Mouse (Mus musculus) adrenal gland, postnatal 10 days (tissue): ENCODE results near the gene Grtp1. TPM values are rescaled to one million over a fixed set of nuclear protein-coding genes. Genes with fewer than 3 reads are reported as not detected.

ENCODE experiments used
- microRNA-seq: library from miRNA; unstranded; fragments of <30 nt; microRNA quantifications from one replicate; pipeline ENCODE4 v1.2.0, GENCODE M21; 2021
- total RNA-seq, 2 experiments: library from RNA; stranded (reverse); gene quantifications; 2 replicates each; pipeline ENCODE4 v1.2.3; 2021

The Grtp1 gene
- total RNA-seq, 2 experiments from 2014 or later = 10.3 to 13.4 TPM

Small RNA genes within 50 kb of the gene (microRNA-seq; reads per million reads assigned to microRNA genes)
- 14.8 reads per million, percentile 23 among the genes with 10 or more reads in this experiment for gene Mir1968
- gene Mir7065 = not detected

Other genes starting within 250 kb of the Grtp1 start
- gene F7, start 174.6 kb downstream of the Grtp1 start, total RNA-seq = 10 to 100 TPM in 1 of 2 experiments, 1 to 10 TPM in 1; 9.2 to 20.2 TPM
- 100 to 1,000 TPM in 1 of 2 experiments, 10 to 100 TPM in 1; 51.8 to 118 TPM for gene F10, start 163.3 kb downstream of the Grtp1 start, total RNA-seq
- gene Proz, start 139.7 kb downstream of the Grtp1 start, total RNA-seq = 10 to 100 TPM; 19.2 to 41.7 TPM
- gene Pcid2, start 95.2 kb downstream of the Grtp1 start, total RNA-seq = 10 to 100 TPM; 17.9 to 21.0 TPM
- 100 to 1,000 TPM in 1 of 2 experiments, 10 to 100 TPM in 1; 85.9 to 107 TPM for gene Cul4a, start 95.0 kb downstream of the Grtp1 start, total RNA-seq
- gene Lamp1, start 41.5 kb downstream of the Grtp1 start, total RNA-seq = 100 to 1,000 TPM; 351 to 364 TPM
- gene Adprhl1, start 53.5 kb upstream of the Grtp1 start, total RNA-seq = 1 to 10 TPM; 2.2 to 9.3 TPM
- 10 to 100 TPM; 19.9 to 25.9 TPM for gene Dcun1d2, start 87.5 kb upstream of the Grtp1 start, total RNA-seq
- 10 to 100 TPM; 20.7 to 24.3 TPM for gene Tmco3, start 87.6 kb upstream of the Grtp1 start, total RNA-seq
- 10 to 100 TPM; 69.5 to 70.8 TPM for gene Tfdp1, start 138.1 kb upstream of the Grtp1 start, total RNA-seq
- not detected for gene Atp4b, start 196.2 kb upstream of the Grtp1 start, total RNA-seq
- under 1 TPM in 1 of 2 experiments, not detected in 1; 0.03 TPM for gene Grk1, start 204.5 kb upstream of the Grtp1 start, total RNA-seq
- 1 to 10 TPM; 3.4 to 5.3 TPM for gene Tmem255b, start 234.6 kb upstream of the Grtp1 start, total RNA-seq